Mouse (Mus musculus): ENCODE data around the gene Rnf8. TPM values are rescaled to one million over a fixed set of nuclear protein-coding genes. Genes with fewer than 3 reads are reported as not detected.

Gene Rnf8
- total RNA-seq, 4 experiments from 2014 or later: 49.0 to 66.1 (median 57.1) TPM

- no peak for DNase-seq
These were observed 67.1 kb downstream of the Rnf8 start for GRCm38 (mm10) chr17:29681669-29682068.

GRCm38 (mm10) chr17:29682261-29682660, 67.7 kb downstream of the Rnf8 start:
- DNase-seq: no peak

- no peak for DNase-seq
These were observed 68.5 kb downstream of the Rnf8 start for GRCm38 (mm10) chr17:29683127-29683526.

GRCm38 (mm10) chr17:29684275-29684674, 69.7 kb downstream of the Rnf8 start:
- DNase-seq: no peak

- no peak for DNase-seq
These were observed 72.2 kb downstream of the Rnf8 start for GRCm38 (mm10) chr17:29686771-29687170.

GRCm38 (mm10) chr17:29687373-29687772, 72.8 kb downstream of the Rnf8 start:
- no peak for DNase-seq

GRCm38 (mm10) chr17:29688610-29689009, 74.0 kb downstream of the Rnf8 start:
- no peak for DNase-seq

- DNase-seq: no peak
These were observed 75.7 kb downstream of the Rnf8 start for GRCm38 (mm10) chr17:29690257-29690656.

GRCm38 (mm10) chr17:29692827-29693226, 78.2 kb downstream of the Rnf8 start:
- DNase-seq: no peak

GRCm38 (mm10) chr17:29693571-29693970, 79.0 kb downstream of the Rnf8 start:
- no peak for DNase-seq

- no peak for DNase-seq
These were observed 79.9 kb downstream of the Rnf8 start for GRCm38 (mm10) chr17:29694516-29694915.

Small RNA genes within 50 kb of the gene (microRNA-seq; reads per million reads assigned to microRNA genes)
- 0 reads per million in 2 experiments for gene Mir7667

Other genes with a start within 250 kb of the Rnf8 start
- 100 to 1,000 TPM in 1 of 4 experiments, 10 to 100 TPM in 3; 55.1 to 168 (median 83.0) TPM for gene Pim1, start 124.0 kb upstream of the Rnf8 start, total RNA-seq (2022)
- not detected for gene Gm17657, start 65.2 kb upstream of the Rnf8 start, total RNA-seq (2022)
- gene Tbc1d22b, start 65.0 kb upstream of the Rnf8 start, total RNA-seq (2022): 10 to 100 TPM; 23.9 to 40.4 (median 32.0) TPM
- gene Tmem217, start 62.4 kb upstream of the Rnf8 start, total RNA-seq (2022): under 1 TPM in 1 of 4 experiments, not detected in 3; 0.26 TPM
- gene Gm28043, start 86 bp downstream of the Rnf8 start, total RNA-seq (2022): 1 to 10 TPM; 3.1 to 8.1 (median 5.0) TPM
- 100 to 1,000 TPM; 108 to 175 (median 150) TPM for gene Cmtr1, start 45.8 kb downstream of the Rnf8 start, total RNA-seq (2022)
- 10 to 100 TPM; 11.0 to 18.0 (median 14.2) TPM for gene Ccdc167, start 102.3 kb downstream of the Rnf8 start, total RNA-seq (2022)

Data from adrenal gland, adult 8-10 months (tissue).